Mouse (Mus musculus) fibroblast of lung, adult 2 months (primary cell): Measurements from ENCODE around the gene Dgkz.

Experiments
- DNase-seq: peaks from one replicate; pipeline ENCODE4 v3.0.0-alpha.2; 2011; ENCODE audit warnings: low read depth

The Dgkz gene

DNA sequence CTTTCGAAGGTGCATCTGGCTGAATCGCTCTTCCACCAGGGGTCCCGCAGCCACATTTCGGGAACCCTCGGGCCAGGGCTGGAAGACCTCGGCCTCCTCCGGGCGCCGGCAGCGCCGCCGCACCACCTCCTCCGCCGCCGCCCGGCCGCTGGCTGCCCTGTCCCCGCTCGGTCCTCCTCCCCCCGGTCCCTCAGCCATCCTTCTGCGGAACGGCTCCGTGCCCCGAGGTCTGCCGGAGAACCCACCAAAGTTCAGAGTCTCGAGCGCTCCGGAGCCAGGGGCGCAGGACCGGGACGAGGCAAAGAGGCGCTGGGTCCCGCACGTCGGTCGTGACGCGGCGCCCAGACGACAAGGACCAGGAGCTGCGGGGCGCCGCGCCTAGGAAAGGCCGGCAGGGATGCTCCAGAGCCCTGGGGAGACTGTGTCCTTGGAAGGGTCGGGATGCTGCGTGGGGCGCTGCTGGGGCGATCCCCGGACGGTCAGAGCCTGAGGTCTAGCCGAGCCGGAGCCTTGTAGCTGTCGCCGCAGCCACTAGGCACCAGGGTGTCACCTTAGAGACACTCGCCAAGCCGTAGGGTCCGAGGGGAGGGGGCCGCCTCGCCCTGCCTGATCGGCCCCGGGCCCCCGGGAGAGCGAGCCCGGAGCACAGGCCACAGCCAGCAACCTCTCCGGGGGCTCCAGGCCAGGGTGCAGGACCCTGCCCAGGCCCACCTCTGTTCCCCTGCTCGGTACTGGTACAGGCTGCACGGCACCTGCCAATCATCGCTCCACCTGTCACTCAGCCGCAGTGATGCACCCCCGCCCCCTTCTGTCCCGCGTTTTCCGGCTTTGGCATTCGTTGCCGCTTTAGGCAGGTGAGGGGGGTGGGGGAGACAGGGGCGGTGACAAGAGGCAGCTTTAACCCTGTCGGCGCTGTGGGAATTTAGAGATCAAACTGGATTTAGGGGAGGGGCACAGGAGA, at the start of gene Dgkz:
TSS of gene Dgkz (minus strand) at position 284 of the 961 bp plus-strand sequence.
- DNase-seq: no peak

- DNase-seq: no peak
These were observed 49.5 kb upstream of the Dgkz start for GRCm38 (mm10) chr2:92025202-92025601.

- peak; percentile 27 for DNase-seq
These were observed 48.6 kb upstream of the Dgkz start, which contains the start of gene Creb3l1 for GRCm38 (mm10) chr2:92024274-92024672. TSS of gene Creb3l1 (minus strand) at chr2:92024502.

DNA sequence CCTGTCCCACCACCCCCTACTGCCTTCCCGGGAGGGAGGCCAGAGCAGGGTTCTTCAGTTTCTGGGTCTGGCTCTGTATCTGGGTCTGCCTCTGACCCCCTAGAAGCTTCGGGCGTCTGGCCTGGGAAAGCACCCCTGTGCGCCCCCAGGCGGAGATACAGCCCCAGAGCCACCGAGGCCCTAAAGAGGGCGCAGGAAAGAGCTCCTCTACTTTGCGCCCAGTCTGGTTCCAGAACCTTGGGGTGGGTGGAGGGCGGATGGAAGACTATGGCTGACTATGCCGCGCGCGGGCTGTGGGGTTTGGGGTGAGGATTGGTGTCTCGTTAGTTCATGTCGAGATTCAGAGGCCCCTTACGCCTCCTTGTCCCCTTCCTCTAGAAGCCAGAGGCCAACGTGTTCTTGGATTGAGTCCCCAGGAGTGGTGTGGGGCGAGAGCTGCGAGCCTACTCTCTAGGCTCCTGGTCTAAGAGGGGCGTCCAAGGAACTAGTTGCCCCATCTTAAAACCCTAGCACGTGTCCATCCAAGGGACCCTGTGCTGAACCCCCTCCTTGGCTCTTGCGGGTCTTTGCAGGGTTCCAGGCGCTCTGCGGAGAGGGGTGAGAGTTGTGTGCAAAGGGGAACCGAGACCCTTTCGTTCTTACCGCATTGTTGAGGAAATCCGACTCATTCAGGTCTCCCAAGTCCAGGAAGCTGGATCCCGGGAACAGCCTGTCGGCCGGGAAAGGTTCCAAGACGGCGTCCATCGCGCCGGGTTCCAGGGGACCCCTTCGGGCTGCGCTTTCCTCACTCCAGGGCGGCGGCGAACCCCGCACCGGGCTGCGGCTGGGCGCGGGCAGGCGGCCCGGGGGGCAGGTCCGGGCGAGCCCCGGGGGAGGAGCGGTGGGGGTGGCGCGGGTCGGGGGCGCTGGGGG, 48.0 kb upstream of the Dgkz start:
- peak; percentile 46 for DNase-seq

- no peak for DNase-seq
These were observed 45.1 kb upstream of the Dgkz start for GRCm38 (mm10) chr2:92020676-92021265.

DNA sequence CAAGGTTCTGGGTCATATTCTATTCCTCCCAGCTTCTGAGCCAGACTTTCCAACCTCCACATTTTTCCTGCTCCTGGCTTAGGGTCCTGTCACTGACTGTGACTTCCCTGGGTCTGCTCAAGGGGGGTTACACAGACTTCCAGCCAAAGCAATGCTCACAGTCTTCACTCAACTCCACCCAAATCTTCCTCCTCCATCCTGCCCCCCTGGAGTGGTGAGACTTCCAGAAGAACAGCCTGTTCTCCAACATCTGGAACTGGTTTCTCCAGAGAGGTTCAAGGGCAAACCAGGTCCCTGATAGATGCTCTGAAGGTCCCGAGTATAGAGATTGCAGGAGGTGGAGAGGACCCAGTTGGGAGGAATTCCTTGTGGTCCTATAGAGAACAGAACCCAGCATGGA, 41.8 kb upstream of the Dgkz start:
- DNase-seq: no peak

- DNase-seq: peak; percentile 51
These were observed 41.3 kb upstream of the Dgkz start for GRCm38 (mm10) chr2:92016981-92017380.

DNA sequence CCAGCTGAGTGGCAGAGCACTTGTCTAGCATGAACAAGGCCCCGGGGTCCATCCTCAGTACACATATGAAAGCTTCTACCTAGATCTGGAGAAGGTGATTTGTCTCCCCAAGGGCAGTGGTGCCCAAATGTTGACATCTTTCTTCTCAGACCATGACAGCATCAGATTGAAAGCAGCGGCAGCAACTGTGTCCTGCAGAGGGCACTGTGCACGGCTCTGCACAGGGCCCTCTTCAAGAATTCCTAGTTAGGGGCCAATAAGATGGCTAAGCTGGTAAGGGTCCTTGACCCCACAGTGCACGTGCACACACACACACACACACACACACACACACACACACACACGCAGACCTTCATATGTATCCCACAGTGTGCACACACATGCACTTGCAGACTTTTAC, 39.2 kb upstream of the Dgkz start:
- DNase-seq: no peak

GRCm38 (mm10) chr2:92014248-92014647, 38.6 kb upstream of the Dgkz start:
- no peak for DNase-seq

- DNase-seq: peak; percentile 83
These were observed 37.2 kb upstream of the Dgkz start for GRCm38 (mm10) chr2:92012768-92013445.

DNA sequence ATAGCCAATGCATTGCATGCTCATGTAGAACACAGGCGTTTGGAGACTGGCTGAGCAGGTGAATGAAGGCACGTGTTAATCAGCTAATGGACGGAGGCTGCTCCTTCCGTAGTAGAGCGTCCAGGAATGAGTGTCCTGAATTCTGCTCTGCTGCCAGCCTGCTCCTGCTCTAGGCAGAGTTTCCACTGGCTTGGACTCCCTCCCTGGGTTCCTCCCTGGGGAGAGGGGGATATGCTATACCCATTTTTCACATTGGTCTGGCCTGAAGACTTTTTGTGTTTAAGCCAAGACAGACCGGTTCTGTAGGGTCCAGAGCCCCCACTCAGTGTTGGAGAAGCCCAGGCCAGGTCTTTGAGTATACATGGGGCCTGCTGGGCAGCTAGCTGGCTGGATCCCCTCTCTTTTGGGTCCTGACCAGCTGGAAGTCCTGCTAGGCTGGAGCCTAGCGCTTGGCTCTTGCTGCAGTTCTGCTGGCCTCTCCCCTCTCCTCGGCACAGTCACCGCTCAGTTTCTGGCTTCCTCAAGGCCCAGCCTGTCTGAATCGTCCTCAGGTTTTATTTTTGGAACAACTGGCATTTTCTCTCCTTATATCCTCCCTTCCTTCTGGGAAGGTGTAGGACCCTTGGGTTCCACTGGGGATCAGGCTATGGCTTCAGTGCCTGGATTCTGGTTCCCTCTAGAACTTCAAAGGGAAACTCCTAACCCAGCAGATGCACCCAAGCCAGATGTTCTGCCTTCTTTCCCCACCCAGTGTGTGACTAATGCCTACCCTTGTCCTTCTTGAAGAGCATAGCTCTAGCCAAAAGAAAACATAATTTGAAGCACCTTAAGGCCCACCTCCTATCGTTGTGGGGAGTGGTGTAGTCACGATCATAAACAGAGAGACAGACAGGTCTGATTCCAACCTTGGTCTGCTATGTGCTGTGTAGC, 36.0 kb upstream of the Dgkz start:
- peak; percentile 47 for DNase-seq

DNA sequence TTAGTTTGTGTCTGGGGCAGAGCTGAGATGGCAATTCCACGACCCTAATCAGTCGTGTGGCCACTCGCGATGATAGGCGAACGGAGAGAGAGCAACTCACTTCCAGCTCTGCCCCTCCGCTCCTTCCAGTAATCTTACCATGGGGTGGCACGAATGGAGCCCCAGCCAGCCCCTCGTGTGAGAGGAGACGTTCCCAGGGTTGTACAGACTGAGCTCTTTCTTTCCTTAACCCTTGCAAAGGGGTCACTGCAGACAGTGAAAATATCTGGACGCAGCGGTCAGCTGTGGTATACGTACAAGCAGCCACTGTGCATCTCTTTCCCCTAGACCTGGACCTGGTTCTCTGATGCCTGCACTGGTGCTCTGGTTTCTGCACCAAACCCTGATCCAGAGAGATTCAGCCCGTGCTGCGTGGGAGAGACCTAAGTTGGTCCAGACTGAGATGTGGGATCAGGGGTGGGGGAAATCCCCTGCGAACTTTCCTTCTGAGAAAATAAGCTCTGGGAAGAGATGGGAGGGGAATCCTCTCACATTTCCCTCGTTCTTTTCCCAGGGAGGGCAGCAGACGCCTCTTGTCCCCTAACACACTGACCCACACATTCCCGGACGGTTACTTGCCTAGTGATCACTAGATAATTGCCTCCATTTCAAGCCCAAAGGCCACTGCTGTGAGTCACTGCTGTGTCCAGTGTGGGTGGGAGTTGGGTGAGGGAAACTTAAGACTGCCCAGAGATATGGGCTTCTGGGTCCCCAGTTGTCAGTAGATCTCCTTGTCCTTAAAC, 33.1 kb upstream of the Dgkz start:
- peak; percentile 82 for DNase-seq

GRCm38 (mm10) chr2:92007933-92008622, 32.4 kb upstream of the Dgkz start:
- peak; percentile 89 for DNase-seq

GRCm38 (mm10) chr2:92006983-92007921, 31.6 kb upstream of the Dgkz start:
- DNase-seq: peak; percentile 64

- no peak for DNase-seq
These were observed 30.8 kb upstream of the Dgkz start for GRCm38 (mm10) chr2:92006491-92006890.

- DNase-seq: peak; percentile 87
These were observed 29.0 kb upstream of the Dgkz start for GRCm38 (mm10) chr2:92004617-92005016.

DNA sequence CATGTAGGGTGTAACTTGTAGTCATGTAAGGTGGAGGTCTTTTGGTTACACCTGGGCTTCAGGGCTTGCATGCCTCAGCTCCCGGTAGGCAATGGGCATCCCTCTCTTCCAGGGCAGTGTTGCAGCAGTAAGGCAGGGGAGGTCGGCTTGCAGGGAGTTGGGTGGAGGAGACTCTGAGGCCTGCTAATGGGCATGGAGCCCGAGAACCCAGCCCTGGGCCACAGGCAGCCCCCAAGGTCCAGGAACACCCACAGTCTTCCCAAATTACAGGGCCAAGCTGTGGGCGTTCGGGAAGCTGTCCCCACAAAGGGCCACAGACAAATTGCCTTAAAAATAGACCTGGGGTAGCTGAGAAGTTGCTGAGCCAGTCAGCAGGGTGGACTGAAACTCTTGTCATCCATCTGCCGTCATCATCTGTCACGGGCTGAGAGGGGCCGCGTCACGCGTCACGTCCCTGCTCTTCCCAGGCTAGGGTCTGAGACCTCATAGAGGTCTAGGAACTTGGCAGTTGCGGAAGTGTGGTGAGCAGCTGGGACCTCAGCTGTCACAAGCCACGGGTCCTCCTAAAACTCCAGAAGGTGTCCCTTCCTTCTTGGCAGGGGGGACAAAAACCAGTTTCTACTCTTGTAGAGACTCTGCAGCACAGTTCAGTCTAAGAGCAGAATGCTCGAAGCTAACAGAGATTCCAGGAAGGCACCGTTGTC, 22.4 kb upstream of the Dgkz start:
- no peak for DNase-seq
